Mouse (Mus musculus): ENCODE data around the gene Stab2. TPM values are rescaled to one million over a fixed set of nuclear protein-coding genes. Genes with fewer than 3 reads are reported as not detected.
A peak's percentile ranks its signal among the peaks of the same experiment; 100 is the strongest.

Gene Stab2
- under 1 TPM; 0.32 to 0.54 TPM for total RNA-seq (2021)

DNA sequence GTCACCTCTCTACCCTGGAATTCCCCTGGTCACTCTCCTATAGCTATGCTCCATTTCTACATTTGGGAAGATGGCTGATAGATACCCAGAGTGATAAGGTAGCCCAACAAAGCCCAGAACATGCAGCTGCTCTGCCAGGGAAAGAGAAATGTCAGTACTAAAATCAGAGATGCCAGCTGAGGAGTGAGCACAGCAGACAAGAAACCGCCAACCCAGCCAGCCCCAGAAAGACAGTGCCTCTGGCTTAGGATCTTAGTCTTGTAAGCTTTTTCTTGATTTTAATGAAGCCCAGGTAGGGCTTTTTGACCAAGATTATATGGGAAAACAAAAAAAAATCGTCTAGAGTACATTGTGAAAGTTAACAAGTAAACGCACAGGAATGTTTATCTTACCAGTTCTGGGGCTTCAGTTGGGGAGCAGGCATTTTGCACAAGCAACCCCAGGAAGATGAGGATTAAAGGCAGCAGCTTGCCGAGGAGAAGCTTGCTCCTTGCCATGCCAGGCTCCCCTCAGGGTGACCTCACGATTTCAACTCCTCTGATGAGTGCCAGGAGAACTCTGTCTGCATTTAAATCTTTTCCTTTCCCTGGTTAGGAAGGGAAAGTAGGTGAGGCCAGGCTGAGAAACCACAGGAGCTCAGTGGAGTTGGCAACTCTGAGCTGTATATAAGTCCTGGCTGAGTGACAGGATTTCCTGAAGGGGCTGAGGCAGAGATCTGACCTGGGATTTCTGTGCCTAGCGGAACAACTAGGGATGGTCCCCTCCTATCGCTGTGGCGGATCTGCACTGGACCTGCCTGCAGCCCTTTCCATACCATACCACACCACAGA, at the start of gene Stab2:
Stab2 (minus strand) TSS at position 641 of the 830 bp plus-strand sequence.
- no peak for DNase-seq (ENCODE audit: low spot score in 2 of 2)
- intact Hi-C loops (cut with DNase I) = no loop called here

DNA sequence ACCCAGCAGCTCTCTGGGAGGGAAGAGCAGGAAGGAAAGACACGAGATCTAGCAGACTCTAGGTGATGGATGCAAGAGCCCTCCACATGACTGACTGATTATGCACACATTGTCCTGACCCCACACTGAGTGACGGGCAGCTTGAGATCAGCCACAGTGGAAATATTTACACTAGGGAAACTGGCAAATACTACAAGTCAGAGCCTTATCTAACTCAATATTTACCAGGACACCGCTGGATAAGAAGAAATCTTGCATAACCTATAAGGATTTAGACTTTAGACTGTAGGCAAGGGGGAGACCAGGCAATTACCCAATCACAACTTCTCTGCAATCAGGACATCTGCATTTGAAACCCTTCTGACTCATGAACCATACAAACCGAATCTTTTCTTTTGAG, 43.9 kb upstream of the Stab2 start:
- DNase-seq (ENCODE audit: low spot score in 2 of 2) = no peak
- intact Hi-C loops (cut with DNase I) = no loop called here

DNA sequence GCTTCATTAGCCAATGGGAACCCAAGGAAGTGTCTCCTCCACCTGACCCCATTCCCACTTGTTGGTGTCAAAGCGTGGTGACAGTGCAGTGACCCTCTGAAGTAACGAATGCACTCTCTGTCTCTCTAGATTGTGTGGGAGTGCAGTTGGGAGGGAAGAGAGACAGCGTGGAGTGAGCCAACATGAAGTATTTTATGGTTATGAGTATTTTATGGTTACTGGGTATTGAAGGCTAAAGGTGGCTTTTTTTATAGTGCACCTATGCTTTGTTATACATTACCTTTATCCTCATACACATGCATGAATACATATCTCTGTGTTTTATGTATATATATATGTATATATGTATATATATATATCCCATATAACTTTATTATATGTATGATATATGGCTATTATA, 41.4 kb upstream of the Stab2 start:
- intact Hi-C loops (cut with DNase I) = no loop called here
- no peak for DNase-seq (ENCODE audit: low spot score in 2 of 2)

DNA sequence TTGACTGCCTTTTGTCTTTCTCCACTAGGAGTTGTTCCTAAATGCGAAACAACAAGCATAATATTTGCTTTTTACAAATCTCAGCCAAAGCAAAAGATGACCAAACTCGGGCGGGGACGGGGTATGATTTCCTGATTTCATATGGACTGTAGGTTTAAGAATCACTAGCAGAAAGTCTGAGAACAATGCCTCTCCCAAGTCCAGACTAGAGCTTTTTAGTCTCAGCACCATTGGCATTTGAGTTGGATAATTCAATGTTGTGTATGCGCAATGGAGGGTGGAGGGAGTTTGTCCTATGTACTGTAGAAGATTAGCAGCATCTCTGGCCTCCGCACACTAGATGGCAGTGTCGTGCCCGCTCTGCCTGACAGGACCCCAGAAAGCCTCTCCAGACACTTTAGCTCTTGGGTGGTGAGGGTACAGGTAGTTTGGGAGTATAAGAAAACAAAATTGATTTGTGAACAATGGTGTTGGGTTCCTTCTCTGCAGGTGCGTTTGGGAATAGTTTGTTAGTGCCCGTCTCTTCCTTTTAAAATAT, 39.2 kb upstream of the Stab2 start:
- intact Hi-C loops (cut with DNase I) = no loop called here
- DNase-seq (ENCODE audit: low spot score in 2 of 2) = no peak

DNA sequence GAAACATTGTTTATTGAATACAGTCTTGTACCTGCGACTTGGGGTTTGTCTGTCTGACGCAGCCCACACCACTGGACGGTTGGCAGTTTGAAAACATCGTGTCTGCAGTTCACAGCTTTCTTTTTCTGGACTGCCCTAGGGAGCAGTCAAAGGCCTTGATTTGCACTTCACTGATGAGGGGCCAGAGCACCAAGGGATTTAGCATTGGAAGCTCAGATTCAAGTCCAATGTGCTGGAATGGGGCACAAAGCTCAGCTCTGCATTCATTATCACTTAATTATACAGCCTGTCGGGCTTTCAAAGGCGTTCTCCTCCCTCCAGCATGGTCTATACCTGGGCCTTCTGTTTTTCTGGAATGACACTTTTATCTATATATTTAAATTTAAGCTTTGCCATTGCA, 38.6 kb upstream of the Stab2 start:
- no peak for DNase-seq (ENCODE audit: low spot score in 2 of 2)
- intact Hi-C loops (cut with DNase I) = no loop called here

DNA sequence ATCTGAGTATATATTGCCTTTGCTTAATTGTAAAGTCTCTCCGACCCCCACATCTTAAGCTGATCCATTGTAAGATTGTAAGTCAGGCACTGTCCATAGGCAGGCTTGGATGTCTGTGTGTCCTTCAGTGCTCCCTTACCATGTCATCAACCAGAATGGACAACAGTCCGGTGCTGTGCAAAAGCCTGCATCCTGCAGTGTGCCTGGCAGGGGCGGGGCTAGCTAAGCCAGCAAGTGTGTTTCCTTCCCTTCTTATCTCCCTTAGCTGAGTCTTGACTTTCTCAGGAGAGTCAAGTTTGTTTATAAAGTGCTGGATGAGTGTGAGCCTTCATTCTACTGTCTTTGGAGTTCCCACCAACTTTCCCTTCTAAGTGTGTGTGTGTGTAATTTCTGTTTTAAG, 37.4 kb upstream of the Stab2 start:
- no peak for DNase-seq (ENCODE audit: low spot score in 2 of 2)
- intact Hi-C loops (cut with DNase I) = no loop called here

DNA sequence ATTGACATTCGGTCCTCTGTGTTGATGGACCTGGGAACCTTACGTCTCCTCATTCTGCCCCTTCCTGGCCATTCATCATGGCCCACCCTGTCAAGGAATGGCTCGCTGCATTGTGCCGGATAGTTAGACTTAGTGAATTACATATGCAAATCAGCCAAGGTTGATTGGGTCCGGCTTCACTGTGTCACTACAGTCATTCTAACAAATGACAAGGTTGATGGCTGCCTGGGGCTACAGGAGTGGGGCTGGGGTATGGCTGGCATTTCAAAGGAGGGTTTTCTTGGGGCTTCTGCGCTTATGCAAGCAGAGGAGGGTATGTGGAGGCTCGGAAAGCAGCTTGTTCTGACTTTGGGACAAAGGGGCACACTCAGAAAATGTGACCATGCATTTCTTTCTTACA, 33.4 kb upstream of the Stab2 start:
- intact Hi-C loops (cut with DNase I) = no loop called here
- no peak for DNase-seq (ENCODE audit: low spot score in 2 of 2)

DNA sequence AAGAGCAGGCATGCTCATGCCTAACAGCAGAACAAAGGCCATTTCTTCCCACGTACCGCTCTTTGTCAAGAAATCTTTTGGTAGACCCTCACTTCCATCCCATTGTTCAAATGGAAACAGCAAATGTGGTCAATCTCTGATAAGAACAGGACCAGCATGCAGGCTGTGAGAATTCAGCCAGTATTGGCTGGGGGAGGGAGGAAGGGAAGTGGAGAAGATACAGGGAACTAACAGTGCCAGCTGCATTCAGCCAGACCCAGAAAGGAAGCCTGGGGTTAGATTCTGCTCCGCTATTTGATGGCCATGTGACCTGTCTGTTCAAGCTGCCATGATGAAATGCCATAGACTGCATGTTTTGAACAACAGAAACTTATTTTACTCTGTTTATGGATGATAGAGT, 32.0 kb upstream of the Stab2 start:
- DNase-seq (ENCODE audit: low spot score in 2 of 2) = no peak
- intact Hi-C loops (cut with DNase I) = no loop called here

DNA sequence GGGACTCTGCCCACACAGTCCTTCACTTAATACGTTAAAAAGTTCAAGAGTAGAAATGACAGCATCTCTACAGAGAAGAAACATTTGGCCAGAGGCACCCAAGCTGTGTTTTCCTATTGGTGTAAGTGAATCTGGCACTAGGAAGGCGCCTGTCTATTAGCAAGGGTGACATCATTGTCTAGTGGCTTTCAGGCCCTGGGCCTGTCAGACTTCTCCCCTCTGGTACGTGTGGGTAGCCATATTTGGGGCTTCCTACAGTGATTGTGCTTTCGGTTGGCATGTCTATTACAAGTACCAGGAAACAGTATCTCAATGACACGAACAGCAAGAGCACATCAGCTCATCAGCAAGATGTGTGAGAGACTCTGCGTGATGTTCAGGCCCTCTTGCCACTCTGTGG, 31.5 kb upstream of the Stab2 start:
- intact Hi-C loops (cut with DNase I) = no loop called here
- no peak for DNase-seq (ENCODE audit: low spot score in 2 of 2)

DNA sequence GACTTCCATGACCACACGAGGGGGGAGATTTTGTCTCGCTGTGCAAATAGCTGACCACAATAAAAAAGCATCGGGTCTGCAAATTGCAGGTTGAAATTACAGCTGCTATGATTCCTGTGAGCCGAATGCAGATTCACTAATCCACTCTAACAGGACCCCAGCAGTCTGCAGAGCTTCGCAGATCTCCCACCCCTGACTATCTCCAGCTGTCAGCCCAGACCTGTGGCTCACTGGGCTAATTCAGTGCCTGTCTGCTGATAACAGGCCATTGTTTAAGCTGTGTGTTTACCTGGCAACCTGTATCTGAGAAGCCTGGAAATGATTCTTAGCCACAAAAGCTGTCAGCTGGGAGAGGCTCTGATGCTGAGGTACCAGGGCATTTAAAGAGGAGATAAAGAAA, 29.2 kb upstream of the Stab2 start:
- intact Hi-C loops (cut with DNase I) = no loop called here
- no peak for DNase-seq (ENCODE audit: low spot score in 2 of 2)

DNA sequence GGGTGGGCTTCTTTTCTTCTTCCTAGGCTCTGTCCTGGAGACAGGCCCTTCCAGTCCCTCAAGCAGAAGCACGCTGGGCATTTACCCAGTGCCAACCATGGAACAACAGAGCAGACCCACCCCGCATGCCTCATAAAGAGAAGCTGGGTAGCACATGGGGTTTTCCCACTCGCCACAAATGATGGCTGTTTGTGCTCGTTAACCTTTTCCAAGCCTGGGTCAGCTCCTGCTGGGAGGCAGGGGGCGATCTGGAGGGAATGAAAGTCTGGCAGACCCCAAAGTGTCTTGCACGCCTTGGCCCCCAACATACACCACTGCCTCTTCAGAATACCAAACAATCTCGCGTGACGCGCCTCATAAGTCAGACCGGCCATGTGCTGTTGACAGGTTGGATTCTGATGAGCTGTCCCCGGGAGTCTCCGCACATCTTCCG, 28.5 kb upstream of the Stab2 start:
- intact Hi-C loops (cut with DNase I) = no loop called here
- no peak for DNase-seq (ENCODE audit: low spot score in 2 of 2)

DNA sequence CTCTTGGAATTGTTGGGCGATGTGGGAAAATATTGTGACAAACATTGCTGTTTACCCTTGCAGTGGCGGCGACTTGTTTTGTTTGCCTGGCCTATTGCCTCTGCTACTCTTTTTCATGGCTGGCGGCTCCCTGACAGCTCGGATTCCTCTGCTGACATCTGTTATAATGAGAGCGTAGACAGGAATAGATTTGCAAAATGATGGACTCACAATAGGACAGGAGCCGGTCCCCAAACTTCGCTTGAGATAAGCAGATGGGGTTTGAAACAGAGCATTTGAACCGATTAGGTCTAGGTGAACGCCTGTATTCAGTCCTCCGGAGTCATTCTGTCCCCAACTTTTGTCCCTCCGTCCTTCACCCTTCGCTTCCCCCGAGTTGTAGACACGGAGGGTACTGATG, 28.0 kb upstream of the Stab2 start:
- no peak for DNase-seq (ENCODE audit: low spot score in 2 of 2)
- intact Hi-C loops (cut with DNase I) = no loop called here

DNA sequence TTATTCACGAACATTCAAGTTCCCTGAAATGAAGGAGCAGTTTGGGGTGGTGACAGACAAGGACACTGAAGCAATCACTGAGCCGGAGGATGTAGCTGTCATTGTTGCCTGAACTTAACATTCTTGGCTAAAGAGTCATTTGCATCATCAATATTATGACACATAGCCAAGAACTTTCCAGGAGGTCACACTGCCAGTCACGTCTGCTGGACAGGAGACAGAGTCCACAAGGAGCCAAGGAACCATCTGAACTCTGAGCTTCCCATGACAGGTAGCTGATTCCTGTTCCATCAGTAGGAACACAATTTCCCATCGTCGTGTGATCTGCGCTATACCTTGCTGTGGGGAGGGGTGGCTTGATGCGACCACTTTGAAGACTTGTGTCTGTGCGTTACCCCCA, 24.9 kb upstream of the Stab2 start:
- intact Hi-C loops (cut with DNase I) = no loop called here
- no peak for DNase-seq (ENCODE audit: low spot score in 2 of 2)

DNA sequence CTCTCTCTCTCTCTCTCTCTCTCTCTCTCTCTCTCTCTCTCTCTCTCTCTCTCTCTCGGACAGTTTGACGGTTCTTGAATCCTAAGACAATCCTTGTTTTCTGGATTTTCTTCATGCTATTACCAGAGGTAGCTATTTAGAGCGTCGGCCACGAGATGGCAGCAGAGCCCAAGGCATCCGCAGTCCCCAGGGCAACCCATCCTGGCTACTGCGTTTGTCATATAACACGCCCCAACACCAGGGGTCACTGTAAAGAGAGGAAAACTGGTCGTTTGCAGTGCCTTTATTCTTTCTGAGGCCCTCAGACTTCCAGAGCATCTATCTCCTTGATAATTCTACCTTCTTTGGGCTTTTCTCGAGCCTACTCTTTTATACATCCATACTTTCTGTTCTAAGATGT, 17.1 kb upstream of the Stab2 start:
- intact Hi-C loops (cut with DNase I) = loop anchor here (1.0 to 5.0 kb wide), 4 partner anchors 32 to 1302 kb away; no protein-coding TSS in a partner anchor
- peak; percentile 68 to 74 for DNase-seq (ENCODE audit: low spot score in 2 of 2)

DNA sequence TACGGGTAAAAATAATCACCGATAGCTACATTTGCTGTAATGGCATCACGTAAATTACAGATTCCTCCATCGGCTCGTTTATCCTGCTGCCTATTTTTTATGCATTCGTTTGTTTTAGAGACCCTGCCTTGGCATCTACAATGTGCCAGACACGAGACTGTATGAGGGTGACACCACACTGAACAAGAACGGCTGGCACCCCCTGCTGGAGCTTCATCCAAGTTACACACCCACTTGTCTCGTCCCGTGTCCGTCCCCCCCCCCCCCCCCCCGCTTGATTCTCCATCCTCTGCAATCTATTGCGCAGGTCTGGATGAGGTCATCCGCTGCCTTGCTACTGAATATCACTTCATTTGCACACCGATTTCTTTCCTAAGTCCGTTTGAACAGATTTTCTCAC, 12.9 kb upstream of the Stab2 start:
- DNase-seq (ENCODE audit: low spot score in 2 of 2) = peak in 1 of 2 experiments; percentile 32
- intact Hi-C loops (cut with DNase I) = loop anchor here (1.0 kb wide), 1 partner anchor 48 kb away; no protein-coding TSS in a partner anchor

DNA sequence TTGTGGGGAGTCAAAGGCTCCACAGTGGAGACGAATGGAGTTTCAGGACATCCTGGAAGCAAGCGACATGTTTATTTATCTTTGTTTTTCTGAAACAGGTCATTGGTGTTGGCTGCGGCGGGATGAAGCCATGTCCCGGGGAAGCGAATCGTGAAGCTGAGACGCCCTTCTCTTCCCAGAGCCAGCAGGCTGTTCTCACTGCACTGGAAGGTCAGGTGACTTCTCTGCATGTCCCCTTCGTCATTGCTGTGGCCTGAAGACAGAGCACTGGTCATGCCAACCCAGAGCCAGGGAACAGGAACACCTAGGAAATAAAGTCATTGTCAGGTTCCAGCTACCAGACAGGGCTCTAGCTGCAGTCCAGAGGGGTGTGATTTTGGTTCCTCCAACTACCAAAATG, 11.1 kb upstream of the Stab2 start:
- no peak for DNase-seq (ENCODE audit: low spot score in 2 of 2)
- intact Hi-C loops (cut with DNase I) = no loop called here

DNA sequence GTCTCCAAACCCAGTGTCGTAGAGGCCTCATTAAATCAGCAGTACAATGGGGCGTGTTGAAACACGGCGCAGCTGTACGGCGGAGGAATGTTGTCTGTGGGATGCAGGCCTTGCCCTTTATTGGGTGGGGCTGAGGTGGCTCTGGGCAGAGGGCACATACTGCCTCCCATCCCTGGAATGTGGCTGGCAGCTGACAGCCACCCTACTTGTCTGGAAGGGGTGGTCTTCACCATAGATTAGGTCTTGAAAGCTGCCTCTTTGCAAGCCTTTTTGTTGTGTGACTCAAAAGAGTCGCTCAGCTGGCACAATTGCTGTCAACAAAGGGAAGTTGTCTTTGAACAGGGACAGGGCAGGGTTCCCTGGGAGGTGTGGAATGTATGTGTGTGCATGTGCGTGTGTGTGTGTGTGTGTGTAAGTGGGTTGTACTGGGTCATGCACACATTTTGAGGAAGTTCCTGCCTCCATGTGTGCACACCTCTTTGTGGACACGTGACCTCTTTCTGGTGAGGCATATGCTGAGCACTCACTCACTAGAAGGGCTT, 8.4 kb upstream of the Stab2 start:
- no peak for DNase-seq (ENCODE audit: low spot score in 2 of 2)
- intact Hi-C loops (cut with DNase I) = no loop called here

DNA sequence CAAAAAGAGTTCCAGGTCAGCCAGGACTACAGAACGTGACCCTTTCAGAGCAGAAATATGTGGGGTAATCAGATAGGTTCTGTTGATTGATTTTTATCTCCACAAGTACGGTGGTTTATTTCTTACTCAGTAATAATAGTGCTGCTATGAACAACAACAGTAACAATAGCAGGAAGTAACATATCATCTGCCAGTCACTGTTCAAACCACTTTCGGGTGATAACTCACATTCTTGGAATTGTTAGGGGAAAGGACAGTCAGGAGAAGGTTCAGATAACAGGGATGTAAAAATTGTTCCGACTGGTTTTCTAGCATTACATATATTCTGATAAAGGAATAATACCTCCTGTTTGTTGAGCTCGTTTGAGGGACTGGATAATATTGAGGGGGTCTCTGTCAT, 7.6 kb upstream of the Stab2 start:
- intact Hi-C loops (cut with DNase I) = no loop called here
- no peak for DNase-seq (ENCODE audit: low spot score in 2 of 2)

DNA sequence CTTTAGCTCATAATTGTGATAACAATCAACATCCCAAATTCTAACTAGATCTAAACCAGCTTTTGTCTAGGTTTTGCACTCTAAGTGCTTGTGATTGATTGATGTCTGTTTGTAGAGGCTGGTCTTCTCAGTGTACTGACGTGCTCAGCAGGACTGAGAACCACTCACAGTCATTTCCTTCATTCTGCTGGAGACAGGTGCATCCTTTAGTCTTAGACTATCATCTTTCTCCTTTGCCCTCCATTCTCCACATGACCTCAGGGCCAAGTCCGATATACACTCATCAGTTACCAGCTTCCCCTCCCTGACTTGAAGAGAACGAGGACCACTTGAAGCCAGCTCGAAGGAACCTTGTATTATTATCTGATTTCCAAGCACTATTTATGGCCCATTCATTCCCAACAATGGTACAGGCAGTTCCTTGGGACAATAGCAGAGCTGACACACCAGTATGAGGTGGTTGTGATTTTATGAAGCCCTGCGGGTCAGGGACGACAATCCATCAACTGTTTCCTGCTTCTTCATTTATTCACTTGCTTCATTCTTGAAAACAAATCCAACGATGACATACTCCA, 6.7 kb upstream of the Stab2 start:
- intact Hi-C loops (cut with DNase I) = no loop called here

DNA sequence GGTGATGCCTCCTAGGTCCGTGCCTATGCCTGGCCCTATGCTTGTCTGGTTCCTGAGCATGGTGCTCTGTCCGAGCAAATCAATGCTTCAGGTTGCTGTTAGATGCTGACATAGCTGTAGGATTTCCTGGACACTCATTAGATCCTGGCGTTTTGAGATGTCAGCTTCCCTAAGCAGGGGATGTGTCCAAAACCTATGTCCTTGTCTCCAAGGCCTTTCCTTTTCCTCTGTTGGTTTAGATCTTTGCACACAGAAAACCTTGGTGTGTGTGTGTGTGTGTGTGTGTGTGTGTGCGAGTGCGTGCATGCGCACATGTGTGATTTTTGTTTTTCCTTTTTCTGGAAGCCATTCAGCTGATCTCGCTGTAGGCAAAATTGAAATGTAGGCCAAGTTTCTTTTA, 4.3 kb upstream of the Stab2 start:
- intact Hi-C loops (cut with DNase I) = no loop called here

More for the DNA sequence above, 6.7 kb upstream of the Stab2 start:
- DNase-seq (ENCODE audit: low spot score in 2 of 2) = no peak

DNA sequence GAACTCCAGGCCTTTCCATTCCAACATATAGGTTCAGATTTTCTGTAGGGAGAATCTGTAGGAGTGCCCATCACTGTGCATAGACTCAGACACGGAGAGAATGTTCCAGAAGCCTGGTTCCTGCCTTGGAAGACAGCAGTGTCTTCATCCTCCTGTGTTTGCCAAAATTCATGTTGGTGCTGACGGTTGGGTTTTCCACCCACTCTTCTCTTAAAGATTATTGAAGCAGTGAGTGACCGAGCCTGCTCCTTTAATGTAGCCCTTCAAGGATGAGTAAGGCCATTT, 332 bp upstream of the Stab2 start:
- DNase-seq (ENCODE audit: low spot score in 2 of 2) = no peak
- intact Hi-C loops (cut with DNase I) = no loop called here

More for the DNA sequence above, 4.3 kb upstream of the Stab2 start:
- no peak for DNase-seq (ENCODE audit: low spot score in 2 of 2)
